Mouse (Mus musculus): ENCODE results near the gene Eif3c.

DNA sequence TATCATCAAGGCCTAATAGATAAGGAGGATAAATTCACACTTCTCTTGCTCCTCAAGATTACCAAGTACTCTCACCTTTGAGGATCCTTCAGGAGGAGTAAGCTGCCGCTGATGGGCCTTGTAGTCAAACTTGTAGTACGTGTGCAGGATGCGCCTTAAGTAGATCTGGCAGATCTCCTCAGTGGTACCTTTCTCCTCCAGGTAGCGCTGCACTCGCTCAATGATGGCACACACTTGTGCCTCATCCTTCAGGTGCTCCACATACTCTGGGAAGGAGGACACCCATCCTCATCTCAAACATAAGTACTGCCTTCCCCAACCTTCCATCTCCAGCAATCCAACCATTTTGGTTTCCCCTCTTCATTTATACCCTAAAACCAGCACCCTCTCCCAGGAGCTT lies 9.6 kb downstream of the Eif3c start:
- TF ChIP-seq POLR2A (IDR thresholded peaks at IDR 0.05; ENCODE audit: borderline replicate concordance, control insufficient read depth, low read depth, low read length) (no peak), CTCF (IDR thresholded peaks at IDR 0.05; ENCODE audit: control insufficient read depth, insufficient read depth, low read length) (no peak)
